Mouse (Mus musculus) G1E (cell line): ENCODE results near the gene Fzd9. TPM values are rescaled to one million over a fixed set of nuclear protein-coding genes. Genes with fewer than 3 reads are reported as not detected.

ENCODE experiments used
- ATAC-seq: 2 replicates; pipeline ENCODE4 v1.8.0; 2016; ENCODE audit warnings: mild to moderate bottlenecking; ENCODE audit not compliant: insufficient number of reproducible peaks, poor library complexity, low FRiP score, severe bottlenecking; ENCODE audit errors: extremely low read depth
- DNase-seq: peaks from one replicate; pipeline ENCODE4 v3.0.0; 2012; ENCODE audit warnings: low spot score
- H3K27me3 ChIP-seq: 2 replicates; pipeline ENCODE4 v1.6.1; 2012; ENCODE audit warnings: mild to moderate bottlenecking, low read length, inconsistent platforms; ENCODE audit not compliant: insufficient read depth
- H3K36me3 ChIP-seq: replicated peaks from 2 replicates; pipeline ENCODE3; 2012; ENCODE audit warnings: mild to moderate bottlenecking, inconsistent platforms
- H3K4me1 ChIP-seq: 2 replicates; pipeline ENCODE4 v1.6.1; 2012; ENCODE audit warnings: low read depth, low read length, inconsistent platforms, mixed read lengths; ENCODE audit not compliant: insufficient read depth
- H3K4me3 ChIP-seq: 2 replicates; pipeline ENCODE4 v1.5.1; 2012; ENCODE audit warnings: low read depth, mild to moderate bottlenecking, inconsistent platforms, low read length, moderate library complexity, mixed read lengths
- H3K9me3 ChIP-seq: replicated peaks from 2 replicates; pipeline ENCODE4 v1.6.1; 2012; ENCODE audit warnings: inconsistent platforms
- CTCF ChIP-seq: IDR thresholded peaks from 2 replicates; pipeline ENCODE4 v1.5.1; 2012; ENCODE audit warnings: low read depth, low read length, inconsistent platforms, mixed read lengths
- GATA1 ChIP-seq: IDR thresholded peaks from 2 replicates; pipeline ENCODE4 v1.6.1; 2012; ENCODE audit warnings: borderline replicate concordance, low read length, inconsistent platforms, mixed read lengths
- GATA2 ChIP-seq: IDR thresholded peaks from 2 replicates; pipeline ENCODE4 v1.6.1; 2012; ENCODE audit warnings: low read depth, low read length, inconsistent platforms, borderline replicate concordance
- POLR2AphosphoS5 ChIP-seq: IDR thresholded peaks from 2 replicates; pipeline ENCODE4 v1.6.1; 2012; ENCODE audit warnings: low read depth, low read length, inconsistent platforms; ENCODE audit not compliant: insufficient replicate concordance
- TAL1 ChIP-seq: conservative IDR thresholded peaks from 2 replicates; pipeline ENCODE4 v1.6.1; 2012; ENCODE audit warnings: low read depth, low read length, inconsistent platforms, mixed read lengths
- polyA plus RNA-seq: library from polyadenylated mRNA; stranded (reverse); fragments of >175 nt; gene quantifications from 2 replicates; pipeline ENCODE4 v1.2.3, GENCODE M21; 2012
- total RNA-seq, 2 experiments: library from RNA; stranded (forward) in 1 of 2; stranded (reverse) in 1 of 2; fragments of 200-1000 nt in 1 of 2; fragments of >200 nt in 1 of 2; fragmentation: Nextera tagmentation in 1 of 2; gene quantifications; 2 replicates each; pipeline ENCODE4 v1.2.3; 2014 to 2017

Gene Fzd9
- total and polyA plus RNA-seq, 3 experiments: 0.66 TPM; not detected in 2

DNA sequence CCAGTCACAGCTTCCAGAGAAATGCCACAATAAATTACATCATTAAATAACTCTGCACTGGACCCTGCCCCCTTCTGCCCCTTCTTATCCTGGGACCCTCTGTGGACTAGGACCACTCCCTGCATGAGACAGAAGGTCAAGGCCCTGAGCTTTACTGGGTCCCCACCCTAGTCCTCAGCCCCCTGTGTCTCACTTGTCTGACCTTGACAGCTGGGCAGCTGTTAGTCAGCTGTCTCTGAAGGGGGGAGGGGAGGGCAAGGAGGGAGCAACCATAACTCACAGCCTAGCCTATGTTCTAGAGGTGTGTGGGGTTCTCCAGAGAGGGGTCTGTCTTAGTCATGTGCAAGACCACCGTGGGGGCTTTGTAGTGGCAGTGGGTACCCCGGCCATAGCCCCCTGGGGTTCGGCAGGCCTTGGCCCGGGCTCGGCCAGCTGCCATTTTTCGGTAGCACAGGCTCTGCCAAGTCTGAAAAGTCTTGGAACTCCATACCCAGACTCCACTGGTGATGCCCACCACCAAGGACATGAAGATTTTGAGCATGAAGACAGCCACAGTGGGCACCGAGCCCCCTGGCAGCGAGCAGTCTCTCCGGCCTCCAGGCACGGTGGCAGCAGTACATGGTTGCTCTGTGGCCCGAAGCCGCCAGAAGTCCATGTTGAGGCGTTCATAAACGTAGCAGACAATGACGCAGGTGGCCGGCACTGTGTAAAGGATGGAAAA is 1.9 kb downstream of the Fzd9 start:
- no peak for ATAC-seq
- Histone ChIP-seq H3K4me3 (no peak overlapping the region), H3K36me3 (peaks cover 48% of the 10 kb centered on the region), H3K9me3 (peaks cover 13% of the 10 kb centered on the region), H3K4me1 (peaks cover 27% of the 10 kb centered on the region), H3K27me3 (peaks cover 26% of the 10 kb centered on the region)
- no peak for DNase-seq
- TF ChIP-seq GATA2 (no peak), TAL1 (no peak), POLR2AphosphoS5 (no peak), GATA1 (no peak), CTCF (no peak)

DNA sequence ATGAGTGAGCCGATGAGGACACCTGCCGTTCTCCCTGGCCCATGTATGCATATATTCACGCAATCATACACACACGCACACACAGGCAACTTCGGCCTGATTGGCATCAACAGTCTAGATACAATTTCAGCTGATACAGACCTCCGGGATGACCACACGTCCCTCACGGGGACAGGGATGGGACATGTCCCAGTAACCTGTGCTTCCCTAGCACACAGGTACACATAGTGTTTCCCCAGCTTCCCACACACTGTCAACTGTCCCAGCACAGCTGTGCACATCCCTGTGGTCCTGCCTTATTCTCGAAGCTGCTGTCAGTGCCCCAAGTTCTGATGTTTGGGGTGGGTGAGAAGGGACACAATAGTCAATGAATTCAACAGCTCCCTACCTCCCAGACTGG is 3.7 kb downstream of the Fzd9 start:
- H3K4me3 ChIP-seq: no peak overlapping the region
- peaks cover 25% of the 10 kb centered on the region for H3K4me1 ChIP-seq
- H3K27me3 ChIP-seq: peaks cover 18% of the 10 kb centered on the region
- ATAC-seq: no peak
- peaks cover 13% of the 10 kb centered on the region for H3K9me3 ChIP-seq
- no peak for DNase-seq
- peaks cover 66% of the 10 kb centered on the region for H3K36me3 ChIP-seq
- TF ChIP-seq TAL1: no peak
- TF ChIP-seq GATA2: no peak
- peak; percentile 80; the same call in 1 of the 2 replicates for TF ChIP-seq POLR2AphosphoS5

DNA sequence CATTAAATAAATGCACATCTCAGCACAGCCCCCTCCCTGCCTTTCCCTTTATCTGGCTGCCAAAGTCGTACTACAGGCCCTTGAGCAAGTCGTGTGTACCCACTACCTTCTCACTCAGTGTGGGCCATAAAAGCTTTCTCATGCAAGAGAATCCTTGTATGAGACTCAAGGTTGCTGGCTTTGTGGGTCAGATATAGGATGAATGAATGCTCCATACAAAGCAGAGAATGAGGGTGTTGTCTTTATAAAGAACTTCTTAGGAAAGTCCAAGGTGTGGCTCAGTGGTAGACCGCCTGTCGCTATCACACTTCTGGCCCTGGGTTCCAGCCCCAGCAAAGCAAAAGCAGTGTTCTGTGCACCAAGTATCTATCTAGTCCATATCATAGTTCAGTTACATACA is 4.5 kb downstream of the Fzd9 start:
- no peak overlapping the region for H3K4me3 ChIP-seq
- DNase-seq: no peak
- H3K27me3 ChIP-seq: peaks cover 16% of the 10 kb centered on the region
- ATAC-seq: no peak
- TF ChIP-seq GATA1: no peak
- peaks cover 74% of the 10 kb centered on the region for H3K36me3 ChIP-seq
- peaks cover 13% of the 10 kb centered on the region for H3K9me3 ChIP-seq
- peaks cover 28% of the 10 kb centered on the region for H3K4me1 ChIP-seq

DNA sequence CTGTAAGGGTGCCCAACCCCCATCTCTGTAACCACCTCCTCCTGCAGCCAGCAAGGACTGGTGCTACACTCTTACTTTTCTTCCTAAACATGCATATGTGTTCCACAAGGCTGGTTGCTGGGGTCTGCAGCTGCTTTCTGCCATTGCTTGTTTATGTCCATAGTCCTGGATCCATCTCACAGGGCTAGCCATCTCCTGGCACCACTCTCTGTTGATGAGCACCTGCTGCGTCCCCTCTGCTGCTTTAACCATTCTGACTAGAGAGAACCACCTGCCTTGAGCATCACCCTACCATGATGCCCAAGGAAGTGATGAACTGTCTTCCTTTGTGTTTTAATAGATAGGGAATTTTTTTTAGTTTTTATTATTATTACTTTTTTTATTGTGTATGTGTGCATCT is 7.9 kb downstream of the Fzd9 start:
- no peak for ATAC-seq
- TF ChIP-seq TAL1 (no peak), GATA1 (no peak), GATA2 (no peak), CTCF (no peak), POLR2AphosphoS5 (no peak)
- Histone ChIP-seq H3K9me3 (no peaks in the 10 kb centered on the region), H3K27me3 (no peaks in the 10 kb centered on the region), H3K36me3 (peaks cover 95% of the 10 kb centered on the region), H3K4me1 (peaks cover 10% of the 10 kb centered on the region; the same call in 1 of the 2 replicates), H3K4me3 (no peak overlapping the region)
- no peak for DNase-seq

DNA sequence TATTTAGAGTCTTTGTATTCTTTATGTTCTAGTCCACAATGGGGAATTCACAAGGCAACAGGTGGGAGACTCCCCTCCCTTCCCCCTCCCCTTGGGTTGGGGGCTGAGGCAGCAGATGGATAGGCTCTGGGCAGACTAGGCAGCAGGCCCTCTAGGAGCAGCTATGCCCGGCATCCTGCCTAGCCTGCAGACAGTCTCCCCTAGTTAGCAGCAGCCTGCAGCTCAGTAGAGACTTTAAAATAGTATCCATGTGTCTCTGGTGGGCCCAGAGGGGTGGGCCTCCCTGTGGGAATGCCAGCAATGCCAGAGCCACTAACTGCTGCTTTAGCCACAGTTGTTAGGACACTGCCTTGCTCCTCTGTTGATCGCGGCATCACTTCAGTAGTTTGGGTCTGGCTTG is 8.4 kb downstream of the Fzd9 start:
- Histone ChIP-seq H3K9me3 (no peaks in the 10 kb centered on the region), H3K36me3 (peaks cover 99% of the 10 kb centered on the region), H3K27me3 (no peaks in the 10 kb centered on the region), H3K4me3 (no peak overlapping the region), H3K4me1 (peaks cover 13% of the 10 kb centered on the region)
- TF ChIP-seq GATA2: no peak
- DNase-seq (no peak), ATAC-seq (no peak)

DNA sequence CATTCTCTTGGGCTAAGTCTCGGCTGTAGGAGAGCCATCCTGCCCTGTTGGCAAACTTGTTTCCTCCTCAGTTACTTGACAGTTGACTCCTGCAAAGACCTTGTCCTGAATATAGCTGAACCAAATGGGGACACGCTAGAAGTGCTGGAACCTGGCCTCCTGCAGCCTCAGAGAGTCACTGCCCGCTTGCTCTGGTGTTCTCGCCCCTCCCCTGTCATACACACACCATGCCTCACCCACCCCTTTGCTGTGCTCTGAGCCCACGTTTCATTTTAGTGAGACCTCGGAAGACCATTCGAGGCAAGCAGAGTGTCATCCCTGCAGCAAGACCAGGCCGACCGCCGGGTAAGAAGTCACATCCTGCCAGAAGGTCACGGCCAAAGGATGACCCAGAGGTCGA is 8.9 kb downstream of the Fzd9 start:
- H3K4me1 ChIP-seq: peaks cover 16% of the 10 kb centered on the region
- ATAC-seq: no peak
- H3K9me3 ChIP-seq: no peaks in the 10 kb centered on the region
- TF ChIP-seq GATA2 (no peak), TAL1 (no peak), CTCF (no peak), GATA1 (no peak), POLR2AphosphoS5 (no peak)
- H3K27me3 ChIP-seq: no peaks in the 10 kb centered on the region
- DNase-seq: no peak
- no peak overlapping the region for H3K4me3 ChIP-seq
- peaks cover 99% of the 10 kb centered on the region for H3K36me3 ChIP-seq

DNA sequence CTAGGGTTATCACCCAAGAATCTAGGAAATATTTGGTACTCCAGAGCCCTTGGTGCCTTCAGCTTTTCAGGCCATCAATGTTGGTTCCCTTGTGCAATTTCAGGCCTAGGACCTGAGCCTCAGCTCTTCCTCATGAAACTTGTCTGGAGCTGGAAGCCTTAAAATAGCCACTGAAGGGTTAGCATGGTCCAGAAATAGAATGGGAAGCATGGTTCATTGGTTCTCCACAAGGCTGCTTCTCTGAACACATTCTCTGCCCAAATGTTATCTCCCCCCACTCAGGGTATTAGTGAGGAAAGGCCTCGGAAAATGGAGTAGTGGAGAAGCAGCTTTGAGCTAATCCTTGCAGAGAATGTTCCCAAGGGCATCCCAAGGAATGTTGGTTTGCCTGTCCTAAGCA is 9.6 kb downstream of the Fzd9 start:
- ATAC-seq: no peak
- Histone ChIP-seq H3K27me3 (no peaks in the 10 kb centered on the region), H3K4me3 (no peak overlapping the region), H3K4me1 (peaks cover 16% of the 10 kb centered on the region), H3K9me3 (no peaks in the 10 kb centered on the region), H3K36me3 (peaks cover 99% of the 10 kb centered on the region)
- TF ChIP-seq GATA2 (no peak), CTCF (no peak), TAL1 (no peak), GATA1 (no peak), POLR2AphosphoS5 (no peak)
- DNase-seq: no peak
